Mouse (Mus musculus) spleen, adult 2 months (tissue): ENCODE data around the gene Ier5.

ENCODE experiments used
- CTCF ChIP-seq: fragments of 200-500 bp; IDR thresholded peaks from 2 replicates; pipeline ENCODE4 v1.5.1; 2011; ENCODE audit warnings: mild to moderate bottlenecking, inconsistent platforms; ENCODE audit not compliant: insufficient read depth, insufficient read length, insufficient replicate concordance; ENCODE audit errors: extremely low read depth
- POLR2A ChIP-seq: fragments of 200-500 bp; IDR thresholded peaks from 2 replicates; pipeline ENCODE4 v1.6.1; 2011; ENCODE audit warnings: low read depth, low read length, inconsistent platforms

GRCm38 (mm10) chr1:155073133-155073532 lies 26.3 kb downstream of the Ier5 start:
- no peak for TF ChIP-seq POLR2A
- no peak for TF ChIP-seq CTCF
